Mouse (Mus musculus) hindbrain, postnatal 0 days (tissue): ENCODE data around the gene B3galt6. TPM values are rescaled to one million over a fixed set of nuclear protein-coding genes. Genes with fewer than 3 reads are reported as not detected.
A peak's percentile ranks its signal among the peaks of the same experiment; 100 is the strongest.

ENCODE experiments used
- ATAC-seq: fragments of 200-750 bp; cut with Nextera tagmentation; 2 replicates; pipeline ENCODE4 v1.8.0; 2017; ENCODE audit warnings: mild to moderate bottlenecking, moderate TSS enrichment, moderate library complexity
- DNase-seq: peaks from one replicate; pipeline ENCODE4 v3.0.0-alpha.2; 2015; ENCODE audit warnings: low spot score
- H3K27ac ChIP-seq: fragments of 300-500 bp; sonication (generic); 2 replicates; pipeline ENCODE4 v1.5.1; 2014; ENCODE audit warnings: mild to moderate bottlenecking
- H3K27me3 ChIP-seq: fragments of 300-500 bp; sonication (generic); 2 replicates; pipeline ENCODE4 v1.6.1; 2014; ENCODE audit warnings: low read length, mixed read lengths; ENCODE audit not compliant: insufficient read depth
- H3K36me3 ChIP-seq: fragments of 300-500 bp; sonication (generic); 2 replicates; pipeline ENCODE4 v1.6.1; 2014; ENCODE audit warnings: low read length, mixed read lengths; ENCODE audit not compliant: insufficient read depth
- H3K4me1 ChIP-seq: fragments of 300-500 bp; sonication (generic); 2 replicates; pipeline ENCODE4 v1.6.1; 2014; ENCODE audit warnings: antibody characterized with exemption, low read length, mixed read lengths; ENCODE audit not compliant: insufficient read depth
- H3K4me2 ChIP-seq: fragments of 300-500 bp; sonication (generic); 2 replicates; pipeline ENCODE4 v1.6.1; 2014; ENCODE audit warnings: low read depth, mild to moderate bottlenecking, low read length, moderate library complexity, mixed read lengths
- H3K4me3 ChIP-seq: fragments of 300-500 bp; sonication (generic); 2 replicates; pipeline ENCODE4 v1.5.1; 2014; ENCODE audit warnings: low read length
- H3K9ac ChIP-seq: fragments of 300-500 bp; sonication (generic); replicated peaks from 2 replicates; pipeline ENCODE4 v1.6.1; 2014; ENCODE audit warnings: mild to moderate bottlenecking, low read length, moderate library complexity, mixed read lengths
- H3K9me3 ChIP-seq: fragments of 300-500 bp; sonication (generic); 2 replicates; pipeline ENCODE4 v1.6.1; 2016; ENCODE audit warnings: low read length, mixed read lengths
- CTCF ChIP-seq: IDR thresholded peaks from 2 replicates; pipeline ENCODE4 v1.5.1; 2016; ENCODE audit warnings: antibody characterized with exemption, control low read depth, low read depth
- WGBS: fragments of 180-500 bp; shearing (Covaris S2); extraction: QIAGEN DNeasy Blood & Tissue Kit; methylation state at CpG from one replicate; pipeline ENCODE4 v1.1.7; 2014; 5-methylcytosine and 5-hydroxymethylcytosine counted together
- polyA plus RNA-seq: library from polyadenylated mRNA; unstranded; fragments of >200 nt; fragmentation: Nextera tagmentation; extraction: Ambion mirVana; gene quantifications from 2 replicates; pipeline ENCODE4 v1.2.1, GENCODE M21; 2015
- total RNA-seq: library from RNA; depleted of rRNA; stranded (reverse); fragments of >200 nt; gene quantifications from 2 replicates; pipeline ENCODE4 v1.2.3, GENCODE M21; 2014; rRNA removed

The B3galt6 gene
- total RNA-seq = 48.8 and 56.8 TPM in 2 replicates
- 26.1 and 26.2 TPM in 2 replicates for polyA plus RNA-seq

DNA sequence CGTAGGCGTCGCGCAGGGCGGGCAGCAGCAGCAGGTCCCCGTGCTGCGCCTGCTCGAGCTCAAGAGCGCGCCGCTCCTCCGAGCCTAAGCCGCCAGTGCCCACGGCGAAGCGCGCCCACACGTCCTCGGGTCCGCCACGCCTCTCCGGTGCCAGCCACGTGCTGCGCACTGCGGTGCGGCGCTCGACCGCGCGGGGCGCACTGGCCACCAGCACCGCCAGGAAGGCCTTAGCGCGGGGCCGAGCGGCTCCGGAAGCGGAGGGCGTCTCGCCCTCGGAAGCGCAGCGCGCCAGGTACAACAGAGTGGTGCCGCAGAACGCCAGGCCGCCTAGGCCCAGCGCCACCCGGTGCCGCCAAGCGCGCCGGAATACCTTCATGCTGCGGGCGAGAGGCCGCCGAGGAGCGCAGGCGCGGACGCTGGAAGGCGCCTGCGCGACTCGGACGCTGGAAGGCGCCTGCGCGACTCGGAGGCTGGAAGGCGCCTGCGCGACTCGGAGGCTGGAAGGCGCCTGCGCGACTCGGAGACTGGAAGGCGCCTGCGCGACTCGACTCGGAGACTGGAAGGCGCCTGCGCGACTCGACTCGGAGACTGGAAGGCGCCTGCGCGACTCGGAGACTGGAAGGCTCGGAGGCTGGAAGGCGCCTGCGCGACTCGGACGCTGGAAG lies at the start of gene B3galt6, which contains the start of gene Sdf4:
Gene B3galt6, minus strand, starts transcription at position 409 of the 665 bp plus-strand sequence.
Gene Sdf4, plus strand, starts transcription at position 632 of the 665 bp plus-strand sequence.
- Histone ChIP-seq H3K9ac (peak within 1 kb of the TSS; percentile 68), H3K4me3 (peak within 1 kb of the TSS; percentile 82), H3K27me3 (no peaks in the 10 kb centered on the region), H3K27ac (peak within 1 kb of the TSS; percentile 98), H3K36me3 (peaks cover 12% of the 10 kb centered on the region), H3K4me2 (peak within 1 kb of the TSS; percentile 88), H3K4me1 (peaks cover 9% of the 10 kb centered on the region), H3K9me3 (no peaks in the 10 kb centered on the region)
- peak; percentile 94 for DNase-seq
- peak; percentile 37; the same call in 1 of the 2 replicates for TF ChIP-seq CTCF
- WGBS = 1% methylated on average over 99 of the region's 99 CpGs
- peak; percentile 91 for ATAC-seq

DNA sequence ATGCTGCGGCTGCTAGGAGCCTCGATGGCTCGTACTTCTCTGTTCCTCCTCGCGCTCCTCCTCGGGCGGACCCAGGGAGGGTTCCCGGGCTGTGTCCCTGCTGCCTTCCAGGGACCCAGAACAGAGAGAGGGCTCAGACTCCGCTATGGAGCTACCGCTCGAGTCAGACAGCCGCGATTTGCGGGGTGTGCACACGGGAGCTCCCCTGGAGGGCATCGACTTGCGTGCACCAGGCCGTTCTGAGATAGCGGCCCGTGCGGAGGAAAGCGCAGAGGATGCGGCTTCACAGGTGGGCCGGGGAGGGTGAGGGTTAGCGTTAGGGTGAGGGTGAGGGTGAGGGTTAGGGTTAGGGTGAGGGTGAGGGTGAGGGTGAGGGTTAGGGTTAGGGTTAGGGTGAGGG lies 42.5 kb upstream of the B3galt6 start:
- no peak for TF ChIP-seq CTCF
- DNase-seq (no peak), ATAC-seq (no peak)
- Histone ChIP-seq H3K9ac (peak overlapping the region; percentile 21; the same call in 1 of the 2 replicates), H3K27ac (no peak overlapping the region), H3K4me3 (peak overlapping the region; percentile 30), H3K4me2 (peak overlapping the region; percentile 46), H3K4me1 (peaks cover 20% of the 10 kb centered on the region), H3K27me3 (peaks cover 12% of the 10 kb centered on the region), H3K9me3 (no peaks in the 10 kb centered on the region), H3K36me3 (no peaks in the 10 kb centered on the region)
- WGBS = 2% methylated on average over 25 of the region's 25 CpGs

GRCm38 (mm10) chr4:156034301-156034700 lies 41.9 kb upstream of the B3galt6 start:
- Histone ChIP-seq H3K36me3 (no peaks in the 10 kb centered on the region), H3K27me3 (peaks cover 12% of the 10 kb centered on the region), H3K9me3 (no peaks in the 10 kb centered on the region), H3K27ac (no peak overlapping the region), H3K9ac (no peak overlapping the region), H3K4me2 (peak overlapping the region; percentile 46; the same call in 1 of the 2 replicates), H3K4me1 (peaks cover 20% of the 10 kb centered on the region), H3K4me3 (no peak overlapping the region)
- ATAC-seq = no peak
- WGBS = 56% methylated on average over 4 of the region's 4 CpGs
- TF ChIP-seq CTCF = no peak
- DNase-seq = no peak

GRCm38 (mm10) chr4:156033476-156034119 lies 41.1 kb upstream of the B3galt6 start:
- Histone ChIP-seq H3K27me3 (peaks cover 12% of the 10 kb centered on the region), H3K9ac (no peak overlapping the region), H3K9me3 (no peaks in the 10 kb centered on the region), H3K4me3 (no peak overlapping the region), H3K36me3 (no peaks in the 10 kb centered on the region), H3K4me1 (peaks cover 20% of the 10 kb centered on the region), H3K4me2 (no peak overlapping the region), H3K27ac (no peak overlapping the region)
- WGBS = 48% methylated on average over 6 of the region's 6 CpGs
- TF ChIP-seq CTCF = peak; percentile 72
- DNase-seq = peak; percentile 58
- ATAC-seq = no peak

DNA sequence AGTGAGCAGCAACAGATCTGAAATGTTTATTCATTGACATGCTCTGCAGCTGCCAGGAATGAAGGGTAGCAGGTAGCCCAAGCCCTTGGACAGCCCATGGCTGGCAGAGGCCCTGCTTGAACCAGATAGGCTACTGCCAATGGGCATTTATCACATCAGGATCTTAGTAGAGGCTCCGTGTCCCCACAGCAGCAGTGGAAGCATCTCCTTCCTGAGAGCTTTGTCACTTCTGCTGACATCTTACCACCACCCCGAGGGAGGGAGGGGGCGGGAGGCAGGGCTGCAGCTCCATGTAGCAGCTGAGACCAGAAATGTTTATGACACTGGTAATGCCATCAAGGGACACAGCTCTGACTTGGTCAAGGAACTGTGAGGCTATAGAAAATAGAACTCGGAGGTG lies 40.4 kb upstream of the B3galt6 start:
- no peaks in the 10 kb centered on the region for H3K9me3 ChIP-seq
- no peak overlapping the region for H3K9ac ChIP-seq
- H3K27ac ChIP-seq = peak overlapping the region; percentile 84; the same call in 1 of the 2 replicates
- no peak for DNase-seq
- H3K4me3 ChIP-seq = no peak overlapping the region
- H3K36me3 ChIP-seq = no peaks in the 10 kb centered on the region
- 0 out of 2 replicates have a peak overlapping the region, but pooled peaks have one; percentile 81 for H3K4me2 ChIP-seq
- peaks cover 12% of the 10 kb centered on the region for H3K27me3 ChIP-seq
- ATAC-seq = no peak
- WGBS = 82% methylated on average over 4 of the region's 4 CpGs
- no peak for TF ChIP-seq CTCF
- peaks cover 20% of the 10 kb centered on the region for H3K4me1 ChIP-seq

- H3K9ac ChIP-seq = peak overlapping the region; percentile 65
- ATAC-seq (peak; percentile 92), DNase-seq (peak; percentile 92)
- H3K4me1 ChIP-seq = peaks cover 20% of the 10 kb centered on the region
- H3K4me3 ChIP-seq = peak overlapping the region; percentile 53
- H3K27ac ChIP-seq = peak overlapping the region; percentile 84
- under 1% methylated on average over 24 of the region's 24 CpGs for WGBS
- peak; percentile 22; the same call in 1 of the 2 replicates for TF ChIP-seq CTCF
- no peaks in the 10 kb centered on the region for H3K9me3 ChIP-seq
- peaks cover 12% of the 10 kb centered on the region for H3K27me3 ChIP-seq
- H3K36me3 ChIP-seq = peaks cover 8% of the 10 kb centered on the region
- H3K4me2 ChIP-seq = peak overlapping the region; percentile 81
Observed at GRCm38 (mm10) chr4:156031593-156032391, 39.3 kb upstream of the B3galt6 start.
